Mouse (Mus musculus): Measurements from ENCODE around the gene Gm27179.
"Not testable (repeated sequence)": the region's sequence is repeated elsewhere in the genome, so short reads cannot be mapped to it uniquely, and the experiment has no call there.

- not testable (repeated sequence) for TF ChIP-seq POLR2A (IDR thresholded peaks at IDR 0.05; ENCODE audit: control insufficient read depth, low read depth, low read length); CTCF (IDR thresholded peaks at IDR 0.05; ENCODE audit: control insufficient read depth, insufficient read depth, insufficient replicate concordance, low read depth, low read length)
These were observed 42.9 kb upstream of the Gm27179 start, which contains the start of gene Entpd4b for GRCm38 (mm10) chr14:69555110-69555831.
